Mouse (Mus musculus) liver, embryonic 16.5 days (tissue): ENCODE results near the gene Vps45. TPM values are rescaled to one million over a fixed set of nuclear protein-coding genes. Genes with fewer than 3 reads are reported as not detected.

Experiments
- ATAC-seq: fragments of 200-750 bp; cut with Nextera tagmentation; 2 replicates; pipeline ENCODE4 v1.8.0; 2017; ENCODE audit warnings: low read depth, mild to moderate bottlenecking, moderate number of reproducible peaks, moderate library complexity
- H3K27ac ChIP-seq: fragments of 300-500 bp; sonication (generic); 2 replicates; pipeline ENCODE4 v1.5.1; 2014; ENCODE audit warnings: mild to moderate bottlenecking, low read length
- H3K27me3 ChIP-seq: fragments of 300-500 bp; sonication (generic); 2 replicates; pipeline ENCODE4 v1.6.1; 2014; ENCODE audit warnings: low read depth, low read length, mixed read lengths; ENCODE audit not compliant: control insufficient read depth, insufficient read depth
- H3K36me3 ChIP-seq: fragments of 300-500 bp; sonication (generic); 2 replicates; pipeline ENCODE4 v1.6.1; 2014; ENCODE audit warnings: mild to moderate bottlenecking; ENCODE audit not compliant: control insufficient read depth, insufficient read depth
- H3K4me1 ChIP-seq: fragments of 300-500 bp; sonication (generic); 2 replicates; pipeline ENCODE4 v1.6.1; 2014; ENCODE audit warnings: low read depth, low read length, mixed read lengths; ENCODE audit not compliant: control insufficient read depth
- H3K4me2 ChIP-seq: fragments of 300-500 bp; sonication (generic); 2 replicates; pipeline ENCODE4 v1.6.1; 2014; ENCODE audit warnings: low read depth, low read length, mixed read lengths
- H3K4me3 ChIP-seq: fragments of 300-500 bp; sonication (generic); 2 replicates; pipeline ENCODE4 v1.5.1; 2014; ENCODE audit warnings: low read depth, mild to moderate bottlenecking, low read length
- H3K9ac ChIP-seq: fragments of 300-500 bp; sonication (generic); 2 replicates; pipeline ENCODE4 v1.6.1; 2014; ENCODE audit warnings: low read depth, low read length
- H3K9me3 ChIP-seq: fragments of 300-500 bp; sonication (generic); replicated peaks from 2 replicates; pipeline ENCODE4 v1.6.1; 2016; ENCODE audit warnings: low read length; ENCODE audit not compliant: control insufficient read depth
- WGBS: fragments of 180-500 bp; shearing (Covaris S2); extraction: QIAGEN DNeasy Blood & Tissue Kit; methylation state at CpG from one replicate; pipeline ENCODE4 v1.1.7; 2014; ENCODE audit not compliant: insufficient replicate concordance; 5-methylcytosine and 5-hydroxymethylcytosine counted together
- polyA plus RNA-seq: library from polyadenylated mRNA; unstranded; fragments of >200 nt; fragmentation: Nextera tagmentation; extraction: Ambion mirVana; gene quantifications from 2 replicates; pipeline ENCODE4 v1.2.1, GENCODE M21; 2015

Gene Vps45
- polyA plus RNA-seq, 1 experiment from 2014 or later = 11.7 TPM

DNA sequence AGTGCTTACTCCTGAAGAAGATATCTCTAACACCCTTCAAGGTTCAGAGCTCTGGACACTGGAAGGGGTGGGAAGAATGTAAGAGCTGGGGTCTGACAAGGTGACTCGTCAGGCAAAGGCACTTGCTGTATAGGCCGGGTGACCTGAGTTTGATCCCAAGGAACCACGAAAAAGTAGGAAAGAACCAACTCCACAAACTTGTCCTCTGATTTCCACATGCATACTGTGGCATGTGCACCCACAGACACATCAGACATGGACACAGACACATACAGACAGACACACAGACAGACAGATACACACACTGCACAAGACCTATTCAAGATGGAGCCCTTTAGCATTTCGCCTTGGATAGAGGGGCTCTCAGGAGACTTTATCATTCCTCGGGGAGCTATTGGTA lies 20.1 kb downstream of the Vps45 start:
- H3K9me3 ChIP-seq = no peaks in the 10 kb centered on the region
- H3K27ac ChIP-seq = no peak overlapping the region
- no peaks in the 10 kb centered on the region for H3K36me3 ChIP-seq
- H3K4me1 ChIP-seq = no peaks in the 10 kb centered on the region
- H3K9ac ChIP-seq = no peak overlapping the region
- H3K4me3 ChIP-seq = no peak overlapping the region
- no peaks in the 10 kb centered on the region for H3K27me3 ChIP-seq
- no peak overlapping the region for H3K4me2 ChIP-seq
- 73% methylated on average over 5 of the region's 5 CpGs for WGBS
- no peak for ATAC-seq

DNA sequence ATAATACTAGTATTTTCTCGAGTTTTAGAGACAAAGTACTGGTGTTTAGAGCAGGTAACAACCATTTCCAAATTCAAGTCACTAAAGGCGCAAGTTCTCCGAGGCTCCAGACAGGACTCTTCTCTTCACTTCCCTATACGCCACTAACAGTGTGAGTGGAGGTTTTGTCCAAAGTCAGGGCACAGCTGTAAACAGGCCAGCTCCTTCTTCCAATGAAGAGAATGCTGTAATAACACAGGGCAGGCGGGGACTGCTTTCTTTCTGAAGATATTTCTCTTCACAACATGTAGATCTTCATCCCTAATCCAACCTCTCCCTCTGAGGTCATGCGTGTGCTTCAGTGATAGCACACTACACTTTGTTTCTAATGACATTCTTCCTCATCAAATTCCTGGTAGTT lies 21.5 kb downstream of the Vps45 start:
- Histone ChIP-seq H3K4me2 (no peak overlapping the region), H3K27ac (no peak overlapping the region), H3K27me3 (no peaks in the 10 kb centered on the region), H3K4me1 (no peaks in the 10 kb centered on the region), H3K4me3 (no peak overlapping the region), H3K9me3 (no peaks in the 10 kb centered on the region), H3K9ac (no peak overlapping the region), H3K36me3 (no peaks in the 10 kb centered on the region)
- 76% methylated on average over 6 of the region's 6 CpGs for WGBS
- no peak for ATAC-seq

DNA sequence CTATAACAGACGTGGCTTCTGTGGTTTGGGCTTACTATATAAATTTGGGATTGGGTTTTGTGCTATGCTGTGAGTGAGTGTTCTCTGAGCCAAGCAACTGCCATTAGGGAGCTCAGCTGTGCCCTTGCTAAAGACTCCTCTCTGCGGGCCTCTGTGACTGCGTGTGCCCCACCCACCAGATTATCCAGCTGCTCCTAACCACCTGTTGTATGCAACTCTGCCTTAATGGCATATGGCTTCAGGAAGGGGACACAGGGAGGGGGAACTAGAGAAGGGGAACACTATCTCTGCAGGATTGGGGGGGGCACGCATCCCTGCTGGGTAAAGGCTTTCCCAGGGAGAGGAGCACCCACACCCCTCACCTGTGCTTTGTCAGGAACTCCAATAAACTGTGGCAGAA lies 25.2 kb downstream of the Vps45 start:
- no peaks in the 10 kb centered on the region; the same call in 1 of the 2 replicates for H3K36me3 ChIP-seq
- no peak overlapping the region for H3K27ac ChIP-seq
- 61% methylated on average over 4 of the region's 4 CpGs for WGBS
- H3K4me3 ChIP-seq = no peak overlapping the region
- H3K4me2 ChIP-seq = no peak overlapping the region
- H3K4me1 ChIP-seq = no peaks in the 10 kb centered on the region
- no peaks in the 10 kb centered on the region for H3K27me3 ChIP-seq
- ATAC-seq = no peak
- no peaks in the 10 kb centered on the region for H3K9me3 ChIP-seq
- no peak overlapping the region for H3K9ac ChIP-seq

DNA sequence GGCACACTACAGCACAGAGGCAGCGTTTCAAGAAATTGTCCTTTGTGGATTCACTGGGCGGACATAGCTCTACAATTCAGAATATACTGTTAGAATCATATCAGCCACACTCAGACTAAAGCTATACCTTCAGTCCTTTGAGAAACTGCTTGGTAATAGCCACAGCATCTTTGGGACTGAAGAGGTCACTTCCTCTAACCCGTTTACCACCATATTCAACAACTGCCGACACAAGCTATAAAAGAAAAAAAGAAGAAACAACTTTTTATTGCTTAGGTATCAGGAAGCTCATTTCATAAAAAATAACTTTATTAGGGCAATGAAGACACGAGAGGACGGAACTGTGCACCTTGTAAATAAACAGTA lies 25.6 kb downstream of the Vps45 start:
- H3K27me3 ChIP-seq = no peaks in the 10 kb centered on the region
- ATAC-seq = no peak
- H3K4me3 ChIP-seq = no peak overlapping the region
- H3K4me1 ChIP-seq = no peaks in the 10 kb centered on the region; the same call in 1 of the 2 replicates
- WGBS = 53% methylated on average over 6 of the region's 6 CpGs
- no peak overlapping the region for H3K4me2 ChIP-seq
- H3K9ac ChIP-seq = no peak overlapping the region
- H3K36me3 ChIP-seq = no peaks in the 10 kb centered on the region; the same call in 1 of the 2 replicates
- H3K9me3 ChIP-seq = no peaks in the 10 kb centered on the region
- H3K27ac ChIP-seq = no peak overlapping the region

DNA sequence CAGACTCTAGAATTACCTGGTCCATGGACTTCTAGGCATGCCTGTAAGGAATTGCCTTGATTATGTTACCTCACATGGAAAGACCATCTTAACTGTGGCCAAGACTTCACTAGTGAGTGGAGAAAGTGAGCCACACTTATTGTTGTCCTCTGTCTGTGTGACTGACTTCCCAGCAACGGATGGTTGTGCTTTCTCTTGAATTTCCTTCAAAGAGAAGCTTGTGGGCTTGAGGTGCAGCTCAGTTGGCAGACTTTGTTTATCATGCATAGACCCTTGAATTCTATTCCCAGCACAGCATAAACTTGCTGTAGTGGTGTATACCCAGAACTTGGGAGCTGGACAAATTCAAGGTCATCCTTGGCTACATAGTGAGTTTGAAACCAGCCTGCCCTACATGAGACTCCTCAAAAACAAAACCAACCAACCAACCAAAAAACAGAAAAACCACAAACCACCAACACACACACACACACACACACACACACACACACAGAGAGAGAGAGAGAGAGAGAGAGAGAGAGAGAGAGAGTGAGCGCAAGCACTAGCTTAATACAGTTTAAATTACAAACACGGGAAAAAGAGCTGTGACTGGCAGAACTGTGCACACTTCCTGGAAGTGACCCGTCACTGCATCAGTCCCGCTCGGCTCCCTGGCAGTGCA lies 26.1 kb downstream of the Vps45 start:
- Histone ChIP-seq H3K9me3 (no peaks in the 10 kb centered on the region), H3K4me3 (no peak overlapping the region), H3K9ac (no peak overlapping the region), H3K27me3 (no peaks in the 10 kb centered on the region), H3K4me2 (no peak overlapping the region), H3K36me3 (no peaks in the 10 kb centered on the region; the same call in 1 of the 2 replicates), H3K4me1 (no peaks in the 10 kb centered on the region; the same call in 1 of the 2 replicates), H3K27ac (no peak overlapping the region)
- ATAC-seq = no peak
- 35% methylated on average over 6 of the region's 6 CpGs for whole genome bisulfite sequencing

DNA sequence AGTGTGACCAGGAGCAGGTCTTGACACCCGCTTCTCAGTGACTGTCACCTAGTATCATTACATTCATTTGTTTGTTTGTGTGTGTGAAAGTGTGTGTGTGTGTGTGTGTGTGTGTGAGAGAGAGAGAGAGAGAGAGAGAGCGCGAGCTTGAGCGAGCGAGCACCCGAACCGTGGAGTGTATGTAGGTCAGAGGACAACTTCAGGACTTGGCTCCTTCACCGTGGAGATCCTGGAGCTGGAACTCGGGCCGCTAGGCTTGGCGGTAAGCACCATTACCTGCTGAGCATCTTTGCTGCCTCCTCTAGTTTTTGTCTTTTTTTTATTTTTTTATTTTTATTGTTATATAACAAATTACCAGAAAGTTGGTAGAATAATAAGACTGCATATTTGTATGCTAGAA lies 28.5 kb downstream of the Vps45 start:
- 90% methylated on average over 11 of the region's 11 CpGs for WGBS
- Histone ChIP-seq H3K9me3 (no peaks in the 10 kb centered on the region), H3K27me3 (no peaks in the 10 kb centered on the region), H3K9ac (no peak overlapping the region), H3K4me3 (no peak overlapping the region), H3K27ac (no peak overlapping the region), H3K36me3 (no peaks in the 10 kb centered on the region; the same call in 1 of the 2 replicates), H3K4me1 (no peaks in the 10 kb centered on the region; the same call in 1 of the 2 replicates), H3K4me2 (no peak overlapping the region)
- no peak for ATAC-seq

DNA sequence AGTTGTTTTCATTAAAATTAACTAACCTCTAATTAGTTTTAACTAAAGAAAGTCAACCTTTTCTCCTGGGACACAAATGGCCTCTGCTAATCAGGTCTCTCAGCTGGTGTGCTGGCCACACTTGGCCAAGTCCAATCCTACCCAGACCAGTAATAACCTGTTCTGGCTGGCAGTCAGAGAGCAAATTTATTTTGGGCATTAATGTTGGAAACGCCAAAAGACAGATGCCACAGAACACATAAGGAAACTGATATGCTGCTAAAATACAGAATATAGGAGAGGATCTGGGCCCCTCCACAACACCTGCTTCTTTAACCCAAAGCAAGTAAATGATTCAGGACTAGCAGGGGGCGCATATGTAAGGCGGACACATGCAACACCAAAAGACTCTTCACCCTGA lies 28.9 kb downstream of the Vps45 start:
- ATAC-seq = no peak

DNA sequence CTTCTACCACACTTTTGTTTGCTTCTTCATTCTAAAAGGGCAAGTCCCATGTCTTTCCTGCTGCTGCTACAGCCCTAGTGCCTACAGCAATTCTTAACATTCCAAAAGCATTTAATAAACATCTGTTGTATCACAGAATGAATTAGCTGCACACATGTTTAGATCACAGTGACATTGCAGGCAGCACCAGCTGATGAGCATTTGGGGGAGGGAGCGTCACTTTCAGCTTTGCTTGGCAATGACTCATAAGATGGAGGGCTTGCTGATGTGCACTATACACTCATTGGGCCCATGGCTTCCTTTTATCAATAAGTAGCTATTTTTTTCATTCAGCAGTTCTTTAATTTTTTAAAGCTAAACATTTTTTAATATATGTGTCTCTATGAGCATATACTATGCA lies 30.4 kb downstream of the Vps45 start:
- Histone ChIP-seq H3K27ac (no peak overlapping the region), H3K9me3 (no peaks in the 10 kb centered on the region), H3K27me3 (no peaks in the 10 kb centered on the region), H3K36me3 (no peaks in the 10 kb centered on the region; the same call in 1 of the 2 replicates), H3K4me1 (no peaks in the 10 kb centered on the region; the same call in 1 of the 2 replicates), H3K9ac (no peak overlapping the region), H3K4me3 (no peak overlapping the region), H3K4me2 (no peak overlapping the region)
- 86% methylated on average over 1 of the region's 1 CpGs for WGBS
- ATAC-seq = no peak

More for the DNA sequence above, 28.9 kb downstream of the Vps45 start:
- no peaks in the 10 kb centered on the region for H3K27me3 ChIP-seq
- WGBS = 82% methylated on average over 3 of the region's 3 CpGs
- H3K4me3 ChIP-seq = no peak overlapping the region
- no peaks in the 10 kb centered on the region for H3K9me3 ChIP-seq
- no peak overlapping the region for H3K4me2 ChIP-seq
- no peak overlapping the region for H3K27ac ChIP-seq
- no peaks in the 10 kb centered on the region; the same call in 1 of the 2 replicates for H3K36me3 ChIP-seq
- no peaks in the 10 kb centered on the region; the same call in 1 of the 2 replicates for H3K4me1 ChIP-seq
- no peak overlapping the region for H3K9ac ChIP-seq

DNA sequence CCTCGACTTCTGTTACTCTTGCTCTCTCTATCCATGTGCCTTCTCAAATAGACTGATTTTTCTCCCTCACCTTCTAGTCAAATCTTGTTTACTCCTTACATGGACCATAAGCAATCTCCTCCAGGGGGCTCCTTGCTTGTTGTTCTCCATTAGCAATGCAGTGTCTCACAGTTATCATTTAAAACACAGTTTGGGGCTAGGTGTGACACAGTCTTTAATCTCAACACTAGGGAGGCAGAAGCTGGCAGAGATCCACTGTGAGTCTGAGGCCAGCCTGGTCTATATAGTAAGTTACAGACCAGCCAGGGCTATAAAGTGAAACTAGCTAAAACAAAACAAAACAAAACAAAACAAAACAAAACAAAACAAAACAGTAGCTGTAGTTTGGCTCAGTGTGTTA lies 31.1 kb downstream of the Vps45 start:
- WGBS = 71% methylated on average over 1 of the region's 1 CpGs
- no peaks in the 10 kb centered on the region for H3K9me3 ChIP-seq
- no peaks in the 10 kb centered on the region; the same call in 1 of the 2 replicates for H3K36me3 ChIP-seq
- no peak overlapping the region for H3K4me2 ChIP-seq
- H3K27ac ChIP-seq = no peak overlapping the region
- no peak overlapping the region for H3K4me3 ChIP-seq
- no peaks in the 10 kb centered on the region for H3K27me3 ChIP-seq
- no peak overlapping the region for H3K9ac ChIP-seq
- no peaks in the 10 kb centered on the region; the same call in 1 of the 2 replicates for H3K4me1 ChIP-seq
- no peak for ATAC-seq
